Mouse (Mus musculus) lung, adult 2 months (tissue): ENCODE results near the gene Gjb3. TPM values are rescaled to one million over a fixed set of nuclear protein-coding genes. Genes with fewer than 3 reads are reported as not detected.

Experiments used
- DNase-seq: peaks from one replicate; pipeline ENCODE4 v3.0.0; 2022
- H3K4me1 ChIP-seq: fragments of 200-500 bp; 2 replicates; pipeline ENCODE4 v1.6.1; 2011; ENCODE audit warnings: low read length; ENCODE audit not compliant: control insufficient read depth, insufficient read depth
- H3K4me3 ChIP-seq: fragments of 200-500 bp; replicated peaks from 2 replicates; pipeline ENCODE3; 2011; ENCODE audit warnings: low read depth, mild to moderate bottlenecking, control low read depth, low read length; ENCODE audit errors: extremely low read depth
- CTCF ChIP-seq: fragments of 200-500 bp; IDR thresholded peaks from 2 replicates; pipeline ENCODE4 v1.5.1; 2011; ENCODE audit warnings: mild to moderate bottlenecking, low read length, control low read depth; ENCODE audit not compliant: insufficient read depth
- POLR2A ChIP-seq: fragments of 200-500 bp; IDR thresholded peaks from 2 replicates; pipeline ENCODE4 v1.6.1; 2011; ENCODE audit warnings: low read depth, mild to moderate bottlenecking, control low read depth, low read length, borderline replicate concordance; ENCODE audit errors: extremely low read depth
- WGBS: fragments of 180-500 bp; shearing (Covaris S2); methylation state at CpG from one replicate; pipeline ENCODE4 v1.1.7; 2018; 5-methylcytosine and 5-hydroxymethylcytosine counted together
- polyA plus RNA-seq: library from polyadenylated mRNA; depleted of rRNA; stranded (reverse); fragments of >200 nt; gene quantifications from 2 replicates; pipeline ENCODE4 v1.2.3, GENCODE M21; 2012

Gene Gjb3
- polyA plus RNA-seq, 1 experiment = 7.3 TPM

- Histone ChIP-seq H3K4me1 (no peaks in the 10 kb centered on the region), H3K4me3 (no peak overlapping the region)
- TF ChIP-seq POLR2A (no peak), CTCF (peak; percentile 91)
- WGBS = 6% methylated on average over 6 of the region's 6 CpGs
- peak; percentile 71 for DNase-seq
Measured at GRCm38 (mm10) chr4:127324759-127325158, 5.9 kb downstream of the Gjb3 start.

GRCm38 (mm10) chr4:127324296-127324695 lies 6.3 kb downstream of the Gjb3 start:
- 70% methylated on average over 10 of the region's 10 CpGs for WGBS
- TF ChIP-seq POLR2A (no peak), CTCF (no peak)
- no peak overlapping the region for H3K4me3 ChIP-seq
- DNase-seq = no peak
- H3K4me1 ChIP-seq = no peaks in the 10 kb centered on the region

GRCm38 (mm10) chr4:127323651-127324050 lies 7.0 kb downstream of the Gjb3 start:
- Histone ChIP-seq H3K4me3 (no peak overlapping the region), H3K4me1 (no peaks in the 10 kb centered on the region)
- no peak for DNase-seq
- TF ChIP-seq POLR2A (no peak), CTCF (no peak)
- 62% methylated on average over 3 of the region's 3 CpGs for WGBS

- no peak overlapping the region for H3K4me3 ChIP-seq
- 2% methylated on average over 3 of the region's 3 CpGs for WGBS
- H3K4me1 ChIP-seq = no peaks in the 10 kb centered on the region
- DNase-seq = no peak
- TF ChIP-seq POLR2A (no peak), CTCF (peak; percentile 87)
Measured at GRCm38 (mm10) chr4:127319613-127320012, 11.0 kb downstream of the Gjb3 start.

- WGBS = 51% methylated on average over 4 of the region's 4 CpGs
- DNase-seq = no peak
- TF ChIP-seq CTCF = 0 out of 2 replicates have a peak, but pooled peaks have one; percentile 9
- no peak for TF ChIP-seq POLR2A
- no peak overlapping the region for H3K4me3 ChIP-seq
- H3K4me1 ChIP-seq = no peaks in the 10 kb centered on the region
Measured at GRCm38 (mm10) chr4:127317143-127317542, 13.5 kb downstream of the Gjb3 start.

GRCm38 (mm10) chr4:127315753-127316152 lies 14.9 kb downstream of the Gjb3 start:
- WGBS = 75% methylated on average over 8 of the region's 8 CpGs
- TF ChIP-seq CTCF = no peak
- TF ChIP-seq POLR2A = no peak

GRCm38 (mm10) chr4:127314585-127314984 lies 16.1 kb downstream of the Gjb3 start:
- no peak overlapping the region for H3K4me3 ChIP-seq
- no peaks in the 10 kb centered on the region; the same call in 1 of the 2 replicates for H3K4me1 ChIP-seq
- 61% methylated on average over 9 of the region's 9 CpGs for WGBS
- no peak for DNase-seq
- TF ChIP-seq CTCF (no peak), POLR2A (no peak)

More at GRCm38 (mm10) chr4:127315753-127316152, 14.9 kb downstream of the Gjb3 start:
- DNase-seq = no peak
- Histone ChIP-seq H3K4me3 (no peak overlapping the region), H3K4me1 (no peaks in the 10 kb centered on the region)

GRCm38 (mm10) chr4:127313861-127314260 lies 16.8 kb downstream of the Gjb3 start, which contains the start of gene Gja4:
Gene Gja4, minus strand, starts transcription at chr4:127314039.
- under 1% methylated on average over 25 of the region's 25 CpGs for WGBS
- no peak for TF ChIP-seq CTCF
- TF ChIP-seq POLR2A = peak; percentile 78
- Histone ChIP-seq H3K4me1 (no peaks in the 10 kb centered on the region; the same call in 1 of the 2 replicates), H3K4me3 (peak within 1 kb of the TSS; percentile 64)
- DNase-seq = peak; percentile 66

- 56% methylated on average over 24 of the region's 24 CpGs for WGBS
- H3K4me3 ChIP-seq = peak overlapping the region; percentile 64
- TF ChIP-seq CTCF = no peak
- no peak for TF ChIP-seq POLR2A
- H3K4me1 ChIP-seq = no peaks in the 10 kb centered on the region; the same call in 1 of the 2 replicates
- DNase-seq = no peak
Measured at GRCm38 (mm10) chr4:127312349-127312748, 18.3 kb downstream of the Gjb3 start.

- DNase-seq = no peak
- TF ChIP-seq POLR2A (no peak), CTCF (no peak)
- Histone ChIP-seq H3K4me1 (peaks cover 3% of the 10 kb centered on the region; the same call in 1 of the 2 replicates), H3K4me3 (peak overlapping the region; percentile 64)
- 36% methylated on average over 9 of the region's 9 CpGs for WGBS
Measured at GRCm38 (mm10) chr4:127311561-127311960, 19.1 kb downstream of the Gjb3 start.
